Mouse (Mus musculus): ENCODE data around the gene 1700016D06Rik. TPM values are rescaled to one million over a fixed set of nuclear protein-coding genes. Genes with fewer than 3 reads are reported as not detected.
A peak's percentile ranks its signal among the peaks of the same experiment; 100 is the strongest.
"Not testable (repeated sequence)": the region's sequence is repeated elsewhere in the genome, so short reads cannot be mapped to it uniquely, and the experiment has no call there.

1700016D06Rik gene
- polyA plus RNA-seq, 1 experiment from 2014 or later, result not detected

- peaks cover 24% of the 10 kb centered on the region; the same call in 1 of the 2 replicates for H3K27me3 ChIP-seq (ENCODE audit: insufficient read depth, poor library complexity, severe bottlenecking)
- peaks cover 18% of the 10 kb centered on the region for H3K4me1 ChIP-seq
- DNase-seq (ENCODE audit: low spot score), result no peak
- H3K4me3 ChIP-seq, result no peak overlapping the region
- H3K27ac ChIP-seq, result peak overlapping the region; percentile 38; the same call in 1 of the 2 replicates
- H3K36me3 ChIP-seq, result no peaks in the 10 kb centered on the region
- no peaks in the 10 kb centered on the region for H3K9me3 ChIP-seq
- WGBS, result 79% methylated on average over 5 of the region's 5 CpGs
Observed at GRCm38 (mm10) chr8:11699442-11700001, 1.3 kb downstream of the 1700016D06Rik start.

GRCm38 (mm10) chr8:11697467-11697866, 3.4 kb downstream of the 1700016D06Rik start:
- WGBS, result 78% methylated on average over 7 of the region's 7 CpGs
- H3K4me3 ChIP-seq, result no peak overlapping the region
- H3K4me1 ChIP-seq, result peaks cover 26% of the 10 kb centered on the region
- H3K27ac ChIP-seq, result no peak overlapping the region
- no peaks in the 10 kb centered on the region for H3K36me3 ChIP-seq
- DNase-seq (ENCODE audit: low spot score), result no peak
- peaks cover 24% of the 10 kb centered on the region; the same call in 1 of the 2 replicates for H3K27me3 ChIP-seq (ENCODE audit: insufficient read depth, poor library complexity, severe bottlenecking)
- no peaks in the 10 kb centered on the region for H3K9me3 ChIP-seq

- 81% methylated on average over 3 of the region's 3 CpGs for WGBS
- Histone ChIP-seq H3K4me3 (no peak overlapping the region), H3K4me1 (peaks cover 35% of the 10 kb centered on the region), H3K27ac (no peak overlapping the region), H3K36me3 (no peaks in the 10 kb centered on the region), H3K9me3 (no peaks in the 10 kb centered on the region), H3K27me3 (ENCODE audit: insufficient read depth, poor library complexity, severe bottlenecking) (peaks cover 15% of the 10 kb centered on the region; the same call in 1 of the 2 replicates)
- no peak for DNase-seq (ENCODE audit: low spot score)
Observed at GRCm38 (mm10) chr8:11696176-11696575, 4.7 kb downstream of the 1700016D06Rik start.

- Histone ChIP-seq H3K9me3 (no peaks in the 10 kb centered on the region), H3K27me3 (ENCODE audit: insufficient read depth, poor library complexity, severe bottlenecking) (peaks cover 9% of the 10 kb centered on the region; the same call in 1 of the 2 replicates), H3K36me3 (no peaks in the 10 kb centered on the region), H3K4me3 (no peak overlapping the region), H3K27ac (no peak overlapping the region), H3K4me1 (peaks cover 26% of the 10 kb centered on the region)
- DNase-seq (ENCODE audit: low spot score), result no peak
- WGBS, result 68% methylated on average over 5 of the region's 5 CpGs
Observed at GRCm38 (mm10) chr8:11693972-11694371, 6.9 kb downstream of the 1700016D06Rik start.

- Histone ChIP-seq H3K9me3 (no peaks in the 10 kb centered on the region), H3K27ac (no peak overlapping the region), H3K36me3 (no peaks in the 10 kb centered on the region), H3K27me3 (ENCODE audit: insufficient read depth, poor library complexity, severe bottlenecking) (0 out of 2 replicates have a peak, but pooled peaks cover 4% of the 10 kb centered on the region), H3K4me1 (peaks cover 26% of the 10 kb centered on the region), H3K4me3 (no peak overlapping the region)
- WGBS, result 6% methylated on average over 1 of the region's 1 CpGs
- no peak for DNase-seq (ENCODE audit: low spot score)
Observed at GRCm38 (mm10) chr8:11692455-11692854, 8.4 kb downstream of the 1700016D06Rik start.

GRCm38 (mm10) chr8:11691761-11692160, 9.1 kb downstream of the 1700016D06Rik start:
- Histone ChIP-seq H3K4me3 (no peak overlapping the region), H3K36me3 (no peaks in the 10 kb centered on the region), H3K4me1 (peaks cover 26% of the 10 kb centered on the region), H3K27ac (no peak overlapping the region), H3K27me3 (ENCODE audit: insufficient read depth, poor library complexity, severe bottlenecking) (no peaks in the 10 kb centered on the region), H3K9me3 (no peaks in the 10 kb centered on the region)
- DNase-seq (ENCODE audit: low spot score), result no peak
- 69% methylated on average over 6 of the region's 6 CpGs for WGBS

- no peaks in the 10 kb centered on the region for H3K36me3 ChIP-seq
- H3K4me1 ChIP-seq, result peaks cover 26% of the 10 kb centered on the region
- H3K4me3 ChIP-seq, result no peak overlapping the region
- 84% methylated on average over 6 of the region's 6 CpGs for WGBS
- DNase-seq (ENCODE audit: low spot score), result no peak
- H3K27me3 ChIP-seq (ENCODE audit: insufficient read depth, poor library complexity, severe bottlenecking), result no peaks in the 10 kb centered on the region
- H3K9me3 ChIP-seq, result no peaks in the 10 kb centered on the region
- no peak overlapping the region for H3K27ac ChIP-seq
Observed at GRCm38 (mm10) chr8:11691284-11691683, 9.6 kb downstream of the 1700016D06Rik start.

GRCm38 (mm10) chr8:11689945-11690344, 10.9 kb downstream of the 1700016D06Rik start:
- Histone ChIP-seq H3K9me3 (no peaks in the 10 kb centered on the region), H3K27ac (no peak overlapping the region), H3K4me3 (no peak overlapping the region), H3K4me1 (peaks cover 26% of the 10 kb centered on the region), H3K27me3 (ENCODE audit: insufficient read depth, poor library complexity, severe bottlenecking) (no peaks in the 10 kb centered on the region), H3K36me3 (no peaks in the 10 kb centered on the region)
- no peak for DNase-seq (ENCODE audit: low spot score)
- WGBS, result 57% methylated on average over 7 of the region's 7 CpGs

GRCm38 (mm10) chr8:11687251-11687650, 13.6 kb downstream of the 1700016D06Rik start:
- H3K36me3 ChIP-seq, result no peaks in the 10 kb centered on the region
- H3K27me3 ChIP-seq (ENCODE audit: insufficient read depth, poor library complexity, severe bottlenecking), result no peaks in the 10 kb centered on the region
- no peak for DNase-seq (ENCODE audit: low spot score)
- no peak overlapping the region for H3K27ac ChIP-seq
- no peak overlapping the region for H3K4me3 ChIP-seq
- 83% methylated on average over 5 of the region's 5 CpGs for WGBS
- H3K4me1 ChIP-seq, result peaks cover 14% of the 10 kb centered on the region; the same call in 1 of the 2 replicates
- H3K9me3 ChIP-seq, result no peaks in the 10 kb centered on the region

GRCm38 (mm10) chr8:11684558-11684957, 16.3 kb downstream of the 1700016D06Rik start:
- H3K27ac ChIP-seq, result no peak overlapping the region
- H3K36me3 ChIP-seq, result no peaks in the 10 kb centered on the region
- WGBS, result 85% methylated on average over 7 of the region's 7 CpGs
- 0 out of 2 replicates have a peak, but pooled peaks cover 2% of the 10 kb centered on the region for H3K4me1 ChIP-seq
- no peaks in the 10 kb centered on the region for H3K27me3 ChIP-seq (ENCODE audit: insufficient read depth, poor library complexity, severe bottlenecking)
- no peaks in the 10 kb centered on the region for H3K9me3 ChIP-seq
- H3K4me3 ChIP-seq, result no peak overlapping the region
- no peak for DNase-seq (ENCODE audit: low spot score)

GRCm38 (mm10) chr8:11668308-11668707, 32.6 kb downstream of the 1700016D06Rik start:
- no peak overlapping the region for H3K4me3 ChIP-seq
- 67% methylated on average over 2 of the region's 2 CpGs for WGBS
- no peak overlapping the region for H3K27ac ChIP-seq
- peaks cover 4% of the 10 kb centered on the region; the same call in 1 of the 2 replicates for H3K4me1 ChIP-seq
- no peaks in the 10 kb centered on the region for H3K36me3 ChIP-seq
- H3K9me3 ChIP-seq, result no peaks in the 10 kb centered on the region
- no peak for DNase-seq (ENCODE audit: low spot score)
- H3K27me3 ChIP-seq (ENCODE audit: insufficient read depth, poor library complexity, severe bottlenecking), result no peaks in the 10 kb centered on the region

GRCm38 (mm10) chr8:11666023-11666716, 34.7 kb downstream of the 1700016D06Rik start:
- DNase-seq (ENCODE audit: low spot score); H3K9me3 ChIP-seq; H3K4me3 ChIP-seq; H3K27ac ChIP-seq; H3K27me3 ChIP-seq (ENCODE audit: insufficient read depth, poor library complexity, severe bottlenecking); H3K4me1 ChIP-seq; H3K36me3 ChIP-seq: not testable (repeated sequence)
- 77% methylated on average over 20 of the region's 20 CpGs for WGBS

GRCm38 (mm10) chr8:11661969-11662368, 38.9 kb downstream of the 1700016D06Rik start:
- Histone ChIP-seq H3K4me1 (peaks cover 4% of the 10 kb centered on the region), H3K27ac (no peak overlapping the region), H3K4me3 (no peak overlapping the region), H3K27me3 (ENCODE audit: insufficient read depth, poor library complexity, severe bottlenecking) (peaks cover 15% of the 10 kb centered on the region; the same call in 1 of the 2 replicates), H3K36me3 (no peaks in the 10 kb centered on the region), H3K9me3 (no peaks in the 10 kb centered on the region)
- 85% methylated on average over 3 of the region's 3 CpGs for WGBS
- DNase-seq (ENCODE audit: low spot score), result no peak
